Mouse (Mus musculus) lung, postnatal 10 days (tissue): ENCODE measurements around the gene BC117090.
"Not testable (repeated sequence)": the region's sequence is repeated elsewhere in the genome, so short reads cannot be mapped to it uniquely, and the experiment has no call there.

Source experiments
- DNase-seq: peaks from one replicate; pipeline ENCODE4 v3.0.0; 2021

BC117090 gene

DNA sequence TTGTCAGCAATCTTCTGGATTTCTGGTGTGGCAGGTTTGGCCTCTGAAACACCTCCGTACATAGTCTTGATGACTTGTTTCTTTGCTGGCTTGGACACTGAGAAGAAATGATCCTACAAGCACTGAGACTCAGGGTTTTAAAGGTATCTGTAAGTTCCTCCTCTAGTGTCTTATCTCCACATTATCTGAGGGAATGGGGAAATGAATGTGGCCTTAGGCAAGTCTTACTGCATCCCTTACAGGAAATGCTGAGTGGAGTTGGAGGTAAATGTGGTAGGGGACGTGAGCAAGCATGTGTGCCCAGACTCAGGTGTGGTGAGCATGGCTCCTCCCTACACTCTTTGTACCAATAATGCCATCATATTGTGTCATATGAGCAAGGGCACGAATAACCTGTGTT, at the start of gene BC117090:
TSS of gene BC117090 (minus strand) at position 101 of the 400 bp plus-strand sequence.
- DNase-seq = no peak

DNA sequence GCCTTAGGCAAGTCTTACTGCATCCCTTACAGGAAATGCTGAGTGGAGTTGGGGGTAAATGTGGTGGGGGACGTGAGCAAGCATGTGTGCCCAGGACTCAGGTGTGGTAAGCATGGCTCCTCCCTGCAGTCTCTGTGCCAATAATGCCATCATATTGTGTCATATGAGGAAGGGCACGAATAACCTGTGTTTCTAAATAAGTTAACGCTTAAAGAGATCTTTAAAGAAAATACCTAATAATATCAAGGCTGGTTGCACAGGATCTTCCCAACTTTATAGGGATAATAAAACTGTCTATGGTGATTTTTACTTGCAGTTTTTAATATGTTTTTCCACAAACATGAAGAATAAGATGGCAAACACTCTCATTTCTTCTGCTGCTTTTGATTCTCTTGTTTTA, 33.5 kb upstream of the BC117090 start, which contains the start of gene BC100530:
TSS of gene BC100530 (minus strand) at position 101 of the 400 bp plus-strand sequence.
- not testable (repeated sequence) for DNase-seq

DNA sequence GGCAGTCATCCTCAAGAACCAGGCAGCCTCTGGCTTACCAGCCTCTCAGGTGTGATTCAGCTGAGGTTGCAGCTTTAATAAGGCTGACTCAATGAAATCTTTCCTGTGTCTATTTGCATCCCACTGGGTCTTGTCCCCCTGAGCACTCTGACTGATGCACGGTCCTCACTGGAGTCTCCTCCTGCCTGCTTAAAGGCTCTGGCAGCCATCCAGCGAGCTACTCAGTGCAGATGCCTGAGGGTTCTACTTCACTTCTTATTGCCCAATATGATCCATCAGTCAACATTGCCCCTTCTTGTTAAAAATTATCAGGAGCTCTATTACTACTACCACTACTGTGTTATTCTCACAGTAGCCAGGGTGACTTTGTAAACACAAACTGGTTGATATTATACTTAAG, 3.0 kb upstream of the BC117090 start:
- DNase-seq = no peak

DNA sequence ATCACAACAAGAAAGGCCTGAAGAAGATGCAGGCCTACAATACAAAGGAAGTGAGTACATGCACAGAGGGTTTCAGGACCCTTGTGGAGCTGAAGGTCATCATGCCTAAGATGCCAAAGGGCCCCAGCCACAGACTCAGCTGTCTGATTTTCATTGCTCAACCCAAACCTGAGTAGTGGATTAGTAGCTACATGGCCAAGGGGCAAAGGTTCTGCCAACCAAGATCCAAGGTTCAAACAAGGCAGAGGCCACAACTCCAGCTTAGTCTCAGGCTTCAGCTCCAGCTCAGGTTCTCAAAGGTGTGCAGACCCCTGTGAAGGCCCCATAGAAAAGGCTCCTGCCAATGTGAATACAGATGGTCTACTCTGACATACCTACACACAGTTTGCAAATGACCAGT, 14.8 kb downstream of the BC117090 start:
- no peak for DNase-seq

DNA sequence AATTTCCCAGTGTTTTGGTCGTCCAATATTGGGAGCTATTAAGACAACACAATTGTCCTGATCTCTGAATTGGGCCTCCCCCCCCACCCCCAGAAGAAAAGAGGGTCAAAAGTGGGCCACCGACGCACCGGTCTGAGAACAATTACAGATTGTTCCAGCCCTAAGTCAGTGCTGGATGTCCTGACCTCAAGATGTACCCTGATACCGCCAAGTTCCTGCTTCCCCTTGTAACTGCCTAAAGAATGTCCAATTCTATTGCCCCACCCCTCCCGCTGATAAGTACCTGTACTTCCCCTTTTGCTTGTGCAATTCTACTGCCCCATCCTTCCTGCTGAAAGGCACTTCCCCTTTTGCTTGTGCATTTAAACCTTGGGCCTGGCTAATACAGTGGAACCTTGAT, 18.0 kb downstream of the BC117090 start:
- DNase-seq = not testable (repeated sequence)

DNA sequence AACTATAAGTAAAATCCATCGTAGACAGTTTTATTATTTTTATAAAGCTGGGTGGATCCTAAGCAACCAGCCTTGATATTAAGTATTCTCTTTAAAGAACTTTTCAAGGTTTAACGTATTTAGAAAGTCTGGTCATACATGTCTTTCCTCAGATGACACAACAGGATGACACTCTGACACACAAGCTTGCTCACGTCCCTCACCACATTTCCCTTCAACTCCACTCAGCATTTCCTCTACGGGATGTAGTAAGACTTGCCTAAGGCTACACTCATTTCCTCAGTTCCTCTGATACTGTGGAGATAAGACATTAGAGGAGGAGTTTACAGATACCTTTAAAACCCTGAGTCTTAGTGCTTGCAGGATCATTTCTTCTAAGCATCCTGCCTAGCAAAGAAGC, 26.5 kb downstream of the BC117090 start:
- DNase-seq = no peak

DNA sequence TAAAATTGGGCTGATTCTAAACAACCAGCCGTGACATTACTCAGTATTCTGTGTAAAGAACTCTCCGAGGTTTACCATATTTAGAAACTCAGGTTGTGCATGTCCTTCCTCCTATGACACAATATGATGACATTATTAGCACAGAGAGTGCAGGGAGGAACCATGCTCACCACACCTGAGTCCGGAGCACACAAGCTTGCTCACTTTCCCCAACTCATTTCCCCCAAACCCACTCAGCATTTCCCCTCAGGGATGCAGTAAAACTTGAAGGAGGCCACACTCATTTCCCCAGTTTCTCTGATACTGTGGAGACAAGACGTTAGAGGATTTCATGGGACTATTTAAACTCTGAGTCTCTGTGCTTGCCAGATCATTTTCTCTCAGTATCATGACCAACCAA, 45.0 kb downstream of the BC117090 start:
- no peak for DNase-seq

DNA sequence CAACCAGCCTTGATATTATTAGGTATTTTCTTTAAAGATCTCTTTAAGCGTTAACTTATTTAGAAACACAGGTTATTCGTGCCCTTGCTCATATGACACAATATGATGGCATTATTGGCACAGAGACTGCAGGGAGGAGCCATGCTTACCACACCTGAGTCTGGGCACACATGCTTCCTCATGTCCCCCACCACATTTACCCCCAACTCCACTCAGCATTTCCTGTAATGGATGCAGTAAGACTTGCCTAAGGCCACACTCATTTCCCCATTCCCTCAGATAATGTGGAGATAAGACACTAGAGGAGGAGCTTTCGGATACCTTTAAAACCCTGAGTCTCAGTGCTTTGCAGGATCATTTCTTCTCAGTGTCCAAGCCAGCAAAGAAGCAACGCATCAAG, 57.3 kb downstream of the BC117090 start, which contains the start of gene Stfa1:
TSS of gene Stfa1 (plus strand) at position 156 of the 400 bp plus-strand sequence.
- not testable (repeated sequence) for DNase-seq
